Mouse (Mus musculus) inflammation-experienced regulatory T-cells, adult 6 months (primary cell): ENCODE measurements around the gene Alkbh3. TPM values are rescaled to one million over a fixed set of nuclear protein-coding genes. Genes with fewer than 3 reads are reported as not detected.

Source experiments
- ATAC-seq: one replicate; pipeline ENCODE4 v1.8.0; 2017
- polyA plus RNA-seq, 3 experiments: library from polyadenylated mRNA; unstranded; fragments of 100-300 nt; shearing (Covaris generic); gene quantifications; one replicate each; pipeline ENCODE4 v1.2.1; 2017

Alkbh3 gene
- polyA plus RNA-seq, 3 experiments from 2014 or later = 40.6 to 77.2 (median 41.2) TPM

DNA sequence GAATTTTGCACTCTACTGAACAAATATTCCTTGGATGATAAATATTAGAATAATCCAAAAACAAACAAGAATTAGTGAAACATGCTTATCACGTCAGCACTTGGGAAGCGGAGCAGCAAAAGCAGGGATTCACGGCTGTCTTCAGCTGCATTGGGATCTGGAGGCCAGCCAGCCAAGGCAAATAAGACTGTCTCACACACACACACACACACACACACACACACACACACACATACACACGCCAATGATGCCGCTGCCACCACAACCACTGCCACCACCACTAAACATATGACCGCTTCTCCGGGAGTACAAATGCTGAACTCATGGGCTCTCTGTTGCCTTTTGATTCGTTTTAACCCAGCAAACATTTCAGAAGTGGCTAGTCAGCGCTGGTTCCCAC lies 56.9 kb downstream of the Alkbh3 start:
- ATAC-seq = no peak

DNA sequence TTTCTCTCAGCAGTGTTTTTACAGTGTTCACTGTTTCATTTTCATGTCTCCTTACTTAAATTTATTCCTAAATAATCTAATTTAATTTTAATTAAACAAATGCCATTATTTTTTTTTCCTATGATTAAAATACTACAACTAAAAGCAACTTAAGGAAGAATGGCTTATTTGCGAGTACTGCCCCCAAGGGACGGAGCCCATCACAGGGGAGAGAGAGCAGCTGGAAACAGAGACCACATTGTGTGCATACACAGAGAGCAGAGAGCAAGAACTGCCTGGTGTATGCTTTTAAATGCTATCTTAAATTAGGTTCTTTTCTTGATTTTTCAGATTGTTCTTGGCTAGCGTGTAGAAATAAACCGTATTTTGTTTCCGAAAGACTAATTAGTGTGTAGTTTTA lies 63.6 kb downstream of the Alkbh3 start:
- ATAC-seq = no peak

DNA sequence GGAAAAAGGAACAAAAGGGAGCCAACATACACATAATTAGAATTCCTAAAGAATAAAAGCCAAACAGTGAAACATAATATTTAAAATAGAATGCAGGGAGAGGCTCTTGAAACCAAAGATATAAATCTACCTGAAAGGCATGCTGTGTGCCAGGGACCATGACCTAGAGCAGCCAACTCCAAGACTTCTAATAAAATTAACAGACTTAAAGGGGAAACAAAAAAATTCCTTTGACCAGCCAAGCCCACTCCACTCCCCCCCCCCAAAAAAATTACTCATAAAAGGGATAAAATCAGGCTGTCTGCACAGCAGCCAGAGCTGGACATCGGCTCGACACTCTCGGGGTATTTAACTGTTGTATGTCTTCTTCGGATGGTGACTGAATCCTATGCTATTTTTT lies 65.8 kb downstream of the Alkbh3 start:
- no peak for ATAC-seq

DNA sequence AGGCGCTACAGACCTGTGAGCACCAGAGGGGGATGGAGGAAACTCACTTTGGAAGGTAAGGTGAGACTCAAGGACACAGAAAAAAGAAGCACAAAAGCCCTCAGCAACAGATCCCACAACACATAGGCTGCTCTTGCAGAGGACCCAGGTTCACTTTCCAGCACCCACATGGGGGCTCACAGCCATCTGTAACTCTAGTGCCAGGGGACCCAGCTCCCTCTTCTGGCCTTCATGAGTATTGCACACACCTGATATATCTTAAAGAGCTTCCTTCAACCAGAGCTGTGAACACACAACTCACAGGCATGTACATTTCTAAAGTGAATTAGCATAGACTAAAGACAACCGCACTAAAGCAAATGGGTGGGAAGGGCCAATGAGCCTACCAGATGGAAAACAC lies 66.5 kb downstream of the Alkbh3 start:
- no peak for ATAC-seq

DNA sequence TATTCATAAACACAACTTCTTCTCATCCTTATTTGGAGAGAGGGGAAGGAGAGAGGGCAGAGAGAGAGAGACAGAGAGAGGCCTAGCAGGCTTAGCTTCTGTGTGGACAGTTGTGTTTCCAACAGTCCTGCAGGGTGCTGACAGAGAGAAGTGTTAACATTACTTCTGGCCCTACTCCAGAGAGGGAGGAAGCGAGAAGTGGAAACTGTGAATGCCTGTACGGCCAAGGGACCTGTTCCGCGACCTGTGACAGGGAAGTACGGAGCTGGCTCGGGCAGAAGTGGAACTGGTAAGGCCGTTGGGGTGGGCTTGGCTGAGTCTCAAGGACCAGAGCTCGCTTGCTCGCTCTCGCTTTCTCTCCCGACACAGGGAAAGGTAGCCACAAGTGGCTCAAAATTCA lies 68.9 kb downstream of the Alkbh3 start:
- ATAC-seq = no peak

DNA sequence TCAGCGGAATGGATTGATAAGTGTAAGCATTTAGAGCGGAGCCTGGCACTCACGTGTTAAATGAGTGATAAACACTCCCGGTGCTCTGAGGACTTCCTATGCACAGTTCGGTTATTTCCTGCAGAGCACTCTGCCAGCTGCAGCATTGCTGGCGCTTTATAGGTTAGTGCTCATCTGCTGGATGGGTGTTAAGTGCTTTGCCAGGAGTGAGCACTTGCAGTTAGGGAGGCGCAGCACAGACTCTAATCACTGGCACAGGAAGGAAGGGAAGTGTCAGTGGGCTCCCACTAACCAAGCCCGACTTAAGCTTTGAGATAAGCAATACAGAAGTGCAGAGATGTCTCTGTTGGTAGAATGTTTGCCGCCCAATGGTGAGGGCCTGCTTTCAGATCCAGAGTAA lies 72.1 kb downstream of the Alkbh3 start:
- ATAC-seq = no peak

Other genes starting within 250 kb of the Alkbh3 start
- 10 to 100 TPM in 2 of 3 experiments, 1 to 10 TPM in 1; 9.6 to 13.7 (median 12.9) TPM for gene Ext2, start 188.2 kb downstream of the Alkbh3 start, polyA plus RNA-seq
- gene Accs, start 160.9 kb downstream of the Alkbh3 start, polyA plus RNA-seq = 10 to 100 TPM in 2 of 3 experiments, 1 to 10 TPM in 1; 9.1 to 20.9 (median 18.5) TPM
- not detected for gene Accsl, start 141.7 kb downstream of the Alkbh3 start, polyA plus RNA-seq
- not detected for gene Gm13889, start 53.6 kb downstream of the Alkbh3 start, polyA plus RNA-seq
- gene Gm27027, start 14.5 kb downstream of the Alkbh3 start, polyA plus RNA-seq = not detected
- 10 to 100 TPM; 66.8 to 83.9 (median 72.2) TPM for gene Hsd17b12, start 147.2 kb upstream of the Alkbh3 start, polyA plus RNA-seq